Mouse (Mus musculus) limb, embryonic 14.5 days (tissue): ENCODE measurements around the gene Megf9. TPM values are rescaled to one million over a fixed set of nuclear protein-coding genes. Genes with fewer than 3 reads are reported as not detected.
A peak's percentile ranks its signal among the peaks of the same experiment; 100 is the strongest.

Experiments
- ATAC-seq: fragments of 200-750 bp; cut with Nextera tagmentation; 2 replicates; pipeline ENCODE4 v1.8.0; 2017; ENCODE audit warnings: low read depth, moderate number of reproducible peaks, moderate TSS enrichment; ENCODE audit not compliant: low FRiP score
- DNase-seq: peaks from one replicate; pipeline ENCODE4 v3.0.0-alpha.2; 2015; ENCODE audit warnings: low spot score
- H3K27ac ChIP-seq: fragments of 300-500 bp; sonication (generic); replicated peaks from 2 replicates; pipeline ENCODE4 v1.5.1; 2014; ENCODE audit warnings: low read depth, mild to moderate bottlenecking, low read length, moderate library complexity, mixed read lengths
- H3K27me3 ChIP-seq: fragments of 300-500 bp; sonication (generic); 2 replicates; pipeline ENCODE4 v1.6.1; 2014; ENCODE audit warnings: low read length, mixed read lengths; ENCODE audit not compliant: control insufficient read depth, insufficient read depth
- H3K36me3 ChIP-seq: fragments of 300-500 bp; sonication (generic); 2 replicates; pipeline ENCODE4 v1.6.1; 2014; ENCODE audit warnings: mild to moderate bottlenecking, low read length, moderate library complexity, mixed read lengths; ENCODE audit not compliant: control insufficient read depth, insufficient read depth
- H3K4me1 ChIP-seq: fragments of 300-500 bp; sonication (generic); 2 replicates; pipeline ENCODE4 v1.6.1; 2014; ENCODE audit warnings: antibody characterized with exemption, low read length, mixed read lengths; ENCODE audit not compliant: control insufficient read depth, insufficient read depth
- H3K4me2 ChIP-seq: fragments of 300-500 bp; sonication (generic); replicated peaks from 2 replicates; pipeline ENCODE4 v1.6.1; 2014; ENCODE audit warnings: low read depth, mild to moderate bottlenecking, low read length, moderate library complexity; ENCODE audit not compliant: severe bottlenecking
- H3K4me3 ChIP-seq: fragments of 300-500 bp; sonication (generic); replicated peaks from 2 replicates; pipeline ENCODE4 v1.5.1; 2014; ENCODE audit warnings: low read length
- H3K9ac ChIP-seq: fragments of 300-500 bp; sonication (generic); 2 replicates; pipeline ENCODE4 v1.6.1; 2014; ENCODE audit warnings: mild to moderate bottlenecking, low read depth, low read length, moderate library complexity; ENCODE audit not compliant: severe bottlenecking
- H3K9me3 ChIP-seq: fragments of 300-500 bp; sonication (generic); 2 replicates; pipeline ENCODE4 v1.6.1; 2016; ENCODE audit warnings: low read length; ENCODE audit not compliant: control insufficient read depth
- POLR2A ChIP-seq: fragments of 200-500 bp; IDR thresholded peaks from 2 replicates; pipeline ENCODE4 v1.8.0; 2012; ENCODE audit warnings: inconsistent platforms, mild to moderate bottlenecking, moderate library complexity, borderline replicate concordance; ENCODE audit not compliant: insufficient read depth, insufficient read length; ENCODE audit errors: extremely low read depth
- WGBS: fragments of 180-500 bp; shearing (Covaris S2); extraction: QIAGEN DNeasy Blood & Tissue Kit; methylation state at CpG from one replicate; pipeline ENCODE4 v1.1.7; 2014; 5-methylcytosine and 5-hydroxymethylcytosine counted together
- polyA plus RNA-seq, 2 experiments: library from polyadenylated mRNA; depleted of rRNA in 1 of 2; stranded (reverse) in 1 of 2; unstranded in 1 of 2; fragments of >200 nt; fragmentation: Nextera tagmentation in 1 of 2; extraction: Ambion mirVana in 1 of 2; gene quantifications; 2 replicates each; pipeline versions ENCODE4 v1.2.1 to v1.2.3; 2012 to 2014

Gene Megf9
- polyA plus RNA-seq, 2 experiments = 9.2 to 17.3 TPM

- H3K27ac ChIP-seq = no peak overlapping the region; the same call in 1 of the 2 replicates
- no peaks in the 10 kb centered on the region for H3K27me3 ChIP-seq
- no peak overlapping the region for H3K9ac ChIP-seq
- ATAC-seq (no peak), DNase-seq (no peak)
- no peaks in the 10 kb centered on the region for H3K4me1 ChIP-seq
- H3K9me3 ChIP-seq = no peaks in the 10 kb centered on the region
- no peaks in the 10 kb centered on the region for H3K36me3 ChIP-seq
- TF ChIP-seq POLR2A = no peak
- no peak overlapping the region for H3K4me2 ChIP-seq
- no peak overlapping the region for H3K4me3 ChIP-seq
- WGBS = 59% methylated on average over 2 of the region's 2 CpGs
Observed at GRCm38 (mm10) chr4:70542387-70542786, 7.6 kb upstream of the Megf9 start.

GRCm38 (mm10) chr4:70540743-70541142 is 5.9 kb upstream of the Megf9 start:
- TF ChIP-seq POLR2A = no peak
- Histone ChIP-seq H3K27me3 (no peaks in the 10 kb centered on the region), H3K9me3 (no peaks in the 10 kb centered on the region), H3K4me3 (no peak overlapping the region), H3K4me2 (no peak overlapping the region), H3K36me3 (no peaks in the 10 kb centered on the region), H3K9ac (no peak overlapping the region), H3K4me1 (no peaks in the 10 kb centered on the region), H3K27ac (no peak overlapping the region)
- 72% methylated on average over 6 of the region's 6 CpGs for WGBS
- no peak for DNase-seq
- ATAC-seq = no peak

GRCm38 (mm10) chr4:70536661-70537580 is 2.1 kb upstream of the Megf9 start:
- Histone ChIP-seq H3K27ac (no peak overlapping the region), H3K4me2 (no peak overlapping the region), H3K9me3 (no peaks in the 10 kb centered on the region), H3K9ac (no peak overlapping the region), H3K4me1 (peaks cover 14% of the 10 kb centered on the region), H3K36me3 (no peaks in the 10 kb centered on the region), H3K4me3 (no peak overlapping the region), H3K27me3 (no peaks in the 10 kb centered on the region)
- 3% methylated on average over 2 of the region's 2 CpGs for WGBS
- ATAC-seq (no peak), DNase-seq (no peak)
- no peak for TF ChIP-seq POLR2A

- TF ChIP-seq POLR2A = no peak
- Histone ChIP-seq H3K9me3 (no peaks in the 10 kb centered on the region), H3K27ac (peak overlapping the region; percentile 94), H3K36me3 (no peaks in the 10 kb centered on the region), H3K9ac (peak overlapping the region; percentile 96), H3K4me3 (peak overlapping the region; percentile 82), H3K4me1 (peaks cover 14% of the 10 kb centered on the region), H3K4me2 (peak overlapping the region; percentile 70), H3K27me3 (no peaks in the 10 kb centered on the region)
- ATAC-seq (no peak), DNase-seq (peak; percentile 47)
- WGBS = 14% methylated on average over 7 of the region's 7 CpGs
Observed at GRCm38 (mm10) chr4:70535711-70536311, 1.0 kb upstream of the Megf9 start.

GRCm38 (mm10) chr4:70535289-70535688 is 494 bp upstream of the Megf9 start:
- Histone ChIP-seq H3K4me2 (peak overlapping the region; percentile 70), H3K27me3 (no peaks in the 10 kb centered on the region), H3K4me3 (peak overlapping the region; percentile 82), H3K4me1 (peaks cover 14% of the 10 kb centered on the region), H3K36me3 (no peaks in the 10 kb centered on the region), H3K9ac (peak overlapping the region; percentile 96), H3K9me3 (no peaks in the 10 kb centered on the region), H3K27ac (peak overlapping the region; percentile 94)
- no peak for TF ChIP-seq POLR2A
- WGBS = under 1% methylated on average over 15 of the region's 18 CpGs
- no peak for DNase-seq
- peak; percentile 60 for ATAC-seq
